9 mouse cellular contexts compared by ENCODE assay signal in genomic region chr11:98355732-98356299, GRCm38 (mm10). TPM values are rescaled to one million over a fixed set of nuclear protein-coding genes. Genes with fewer than 3 reads are reported as not detected.
DNase-seq lines count a peak whose midpoint lies in the region; ATAC-seq and TF ChIP-seq lines count a peak whose summit lies in the region.
"Had no signal": no experiment of that assay in that cellular context is flagged by ENCODE, and none has a peak within 500 bp of the region (broad histone marks: within the 10 kb centered on the region; RNA-seq: fewer than 3 reads in every experiment).

No protein-coding gene starts in this region.

- WGBS in forebrain, postnatal 0 days, result 12% methylated on average over 6 of the region's 6 CpGs
- WGBS in forebrain, embryonic 15.5 days, result 8% methylated on average over 6 of the region's 6 CpGs
- WGBS in neural tube, embryonic 11.5 days, result 13% methylated on average over 6 of the region's 6 CpGs

- no peak overlapping the region for H3K9ac ChIP-seq in forebrain, postnatal 0 days
- H3K9ac ChIP-seq in forebrain, embryonic 15.5 days (replicated peaks), result no peak overlapping the region
- no peak overlapping the region for H3K9ac ChIP-seq in neural tube, embryonic 11.5 days (ENCODE audit: low read length)
- H3K9ac ChIP-seq: liver, embryonic 15.5 days had no signal

- peak; percentile 44 for ATAC-seq in forebrain, postnatal 0 days
- no peak for ATAC-seq in forebrain, embryonic 15.5 days (replicated peaks)
- no peak for ATAC-seq in neural tube, embryonic 11.5 days (ENCODE audit: insufficient read depth, low FRiP score, low TSS enrichment)

- H3K4me3 ChIP-seq in forebrain, postnatal 0 days (ENCODE audit: low read depth, low read length), result no peak overlapping the region
- no peak overlapping the region for H3K4me3 ChIP-seq in forebrain, embryonic 15.5 days
- no peak overlapping the region for H3K4me3 ChIP-seq in neural tube, embryonic 11.5 days (ENCODE audit: low read depth, low read length)
- H3K4me3 ChIP-seq: liver, embryonic 15.5 days had no signal

- H3K36me3 ChIP-seq in forebrain, postnatal 0 days (ENCODE audit: insufficient read depth), result no peaks in the 10 kb centered on the region
- no peaks in the 10 kb centered on the region for H3K36me3 ChIP-seq in forebrain, embryonic 15.5 days
- H3K36me3 ChIP-seq in neural tube, embryonic 11.5 days (ENCODE audit: control insufficient read depth, insufficient read depth, low read length), result no peaks in the 10 kb centered on the region
- H3K36me3 ChIP-seq: liver, embryonic 15.5 days had no signal

- H3K27ac ChIP-seq in forebrain, postnatal 0 days (ENCODE audit: low read depth, low read length), result no peak overlapping the region; the same call in 1 of the 2 replicates
- no peak overlapping the region for H3K27ac ChIP-seq in forebrain, embryonic 15.5 days (replicated peaks)
- H3K27ac ChIP-seq in neural tube, embryonic 11.5 days (ENCODE audit: low read depth, low read length), result no peak overlapping the region

- peaks cover 15% of the 10 kb centered on the region; the same call in 1 of the 2 replicates for H3K4me1 ChIP-seq in forebrain, postnatal 0 days (ENCODE audit: insufficient read depth)
- H3K4me1 ChIP-seq in forebrain, embryonic 15.5 days, result peaks cover 28% of the 10 kb centered on the region
- H3K4me1 ChIP-seq in neural tube, embryonic 11.5 days (ENCODE audit: control insufficient read depth, insufficient read depth, low read length), result peaks cover 21% of the 10 kb centered on the region

- DNase-seq in forebrain, postnatal 0 days, result peak; percentile 84
- DNase-seq in 416B (ENCODE audit: low read depth) (peak; percentile 94), ZHBTc4 (ENCODE audit: low read depth, low spot score) (peak; percentile 90)
- peak; percentile 92 for DNase-seq in forelimb bud, embryonic 11.5 days (ENCODE audit: low read depth, low spot score)
- DNase-seq in kidney, postnatal 4 days, result peak; percentile 56 to 70
- peak; percentile 60 for DNase-seq in neural tube, embryonic 11.5 days (ENCODE audit: low spot score)
- DNase-seq in urinary bladder, adult 2 months (ENCODE audit: low spot score), result no peak

- no peak overlapping the region for H3K4me2 ChIP-seq in forebrain, postnatal 0 days (ENCODE audit: low read depth)
- no peak overlapping the region for H3K4me2 ChIP-seq in forebrain, embryonic 15.5 days (replicated peaks)
- H3K4me2 ChIP-seq in neural tube, embryonic 11.5 days (ENCODE audit: low read depth), result no peak overlapping the region

- H3K27me3 ChIP-seq in forebrain, postnatal 0 days (ENCODE audit: insufficient read depth, low read length), result peaks cover 4% of the 10 kb centered on the region
- peaks cover 13% of the 10 kb centered on the region for H3K27me3 ChIP-seq in forebrain, embryonic 15.5 days
- peaks cover 29% of the 10 kb centered on the region for H3K27me3 ChIP-seq in neural tube, embryonic 11.5 days (ENCODE audit: control insufficient read depth, insufficient read depth, low read length)

- H3K9me3 ChIP-seq in forebrain, postnatal 0 days (ENCODE audit: low read length), result no peaks in the 10 kb centered on the region
- no peaks in the 10 kb centered on the region for H3K9me3 ChIP-seq in forebrain, embryonic 15.5 days
- H3K9me3 ChIP-seq in neural tube, embryonic 11.5 days (ENCODE audit: control insufficient read depth, low read length), result no peaks in the 10 kb centered on the region
- H3K9me3 ChIP-seq: liver, embryonic 15.5 days had no signal

- peak; percentile 87 for TF ChIP-seq CTCF in forebrain, postnatal 0 days (IDR thresholded peaks at IDR 0.05; ENCODE audit: low read depth)

RNA-seq across cellular contexts. Expression of gene Stard3, which starts 2.4 kb away (rescaled TPM):
- 36.2 and 39.4 TPM in 2 replicates for total RNA-seq in forebrain, postnatal 0 days (2014; rRNA removed)
- 31.6 and 32.2 TPM in 2 replicates for polyA plus RNA-seq in forebrain, postnatal 0 days (2015; fragmentation: Nextera tagmentation; extraction: Ambion mirVana)
- 53.2 and 56.5 TPM in 2 replicates for polyA plus RNA-seq in forebrain, embryonic 15.5 days (2015; fragmentation: Nextera tagmentation; extraction: Ambion mirVana)
- 39.7 and 45.6 TPM in 2 replicates for polyA plus RNA-seq in neural tube, embryonic 11.5 days (2014; fragmentation: Nextera tagmentation; extraction: Ambion mirVana)
- 34.8 and 45.8 TPM in 2 replicates for polyA plus RNA-seq in urinary bladder, adult 2 months (2012; rRNA removed)

RNA-seq across cellular contexts. Expression of gene Ppp1r1b, which starts 7.6 kb away (rescaled TPM):
- total RNA-seq in forebrain, postnatal 0 days (2014; rRNA removed), result 19.4 and 32.5 TPM in 2 replicates
- 91.4 and 121 TPM in 2 replicates for polyA plus RNA-seq in forebrain, postnatal 0 days (2015; fragmentation: Nextera tagmentation; extraction: Ambion mirVana)
- 49.6 and 60.4 TPM in 2 replicates for polyA plus RNA-seq in forebrain, embryonic 15.5 days (2015; fragmentation: Nextera tagmentation; extraction: Ambion mirVana)
- 0.15 TPM in 1 of 2 replicates, not detected in the other for polyA plus RNA-seq in neural tube, embryonic 11.5 days (2014; fragmentation: Nextera tagmentation; extraction: Ambion mirVana)
- polyA plus RNA-seq in urinary bladder, adult 2 months (2012; rRNA removed), result 0.07 and 0.15 TPM in 2 replicates

RNA-seq across cellular contexts. Expression of gene Neurod2, which starts 26.4 kb away (rescaled TPM):
- 133 and 140 TPM in 2 replicates for total RNA-seq in forebrain, postnatal 0 days (2014; rRNA removed)
- polyA plus RNA-seq in forebrain, postnatal 0 days (2015; fragmentation: Nextera tagmentation; extraction: Ambion mirVana), result 74.9 and 77.3 TPM in 2 replicates
- 142 and 148 TPM in 2 replicates for polyA plus RNA-seq in forebrain, embryonic 15.5 days (2015; fragmentation: Nextera tagmentation; extraction: Ambion mirVana)
- 1.2 TPM in 2 replicates for polyA plus RNA-seq in neural tube, embryonic 11.5 days (2014; fragmentation: Nextera tagmentation; extraction: Ambion mirVana)
- polyA plus RNA-seq in urinary bladder, adult 2 months (2012; rRNA removed), result not detected in 2 replicates
- polyA plus RNA-seq: liver, embryonic 15.5 days had no signal

RNA-seq across cellular contexts. Expression of gene Tcap, which starts 27.8 kb away (rescaled TPM):
- total RNA-seq in forebrain, postnatal 0 days (2014; rRNA removed), result 0.23 TPM in 1 of 2 replicates, not detected in the other
- not detected in 2 replicates for polyA plus RNA-seq in forebrain, postnatal 0 days (2015; fragmentation: Nextera tagmentation; extraction: Ambion mirVana)
- polyA plus RNA-seq in forebrain, embryonic 15.5 days (2015; fragmentation: Nextera tagmentation; extraction: Ambion mirVana), result 0.18 and 0.20 TPM in 2 replicates
- 3.1 and 3.9 TPM in 2 replicates for polyA plus RNA-seq in neural tube, embryonic 11.5 days (2014; fragmentation: Nextera tagmentation; extraction: Ambion mirVana)
- polyA plus RNA-seq in urinary bladder, adult 2 months (2012; rRNA removed), result 7.0 and 9.0 TPM in 2 replicates

RNA-seq across cellular contexts. Expression of gene Pnmt, which starts 30.4 kb away (rescaled TPM):
- total RNA-seq in forebrain, postnatal 0 days (2014; rRNA removed), result 1.0 and 1.8 TPM in 2 replicates
- polyA plus RNA-seq in forebrain, postnatal 0 days (2015; fragmentation: Nextera tagmentation; extraction: Ambion mirVana), result 1.7 and 3.5 TPM in 2 replicates
- polyA plus RNA-seq in forebrain, embryonic 15.5 days (2015; fragmentation: Nextera tagmentation; extraction: Ambion mirVana), result 0.42 and 0.70 TPM in 2 replicates
- 0.40 and 0.91 TPM in 2 replicates for polyA plus RNA-seq in neural tube, embryonic 11.5 days (2014; fragmentation: Nextera tagmentation; extraction: Ambion mirVana)
- polyA plus RNA-seq in urinary bladder, adult 2 months (2012; rRNA removed), result 0.10 TPM in 1 of 2 replicates, not detected in the other
- polyA plus RNA-seq: liver, embryonic 15.5 days had no signal

Comparison
In these comparisons a context has a peak if more than half of its experiments do, and no peak if none do; other contexts are left out.
1. RNA of gene Ppp1r1b, which starts 7.6 kb away (polyA plus RNA-seq): 91.4 to 121 TPM in forebrain, postnatal 0 days and 49.6 to 60.4 TPM in forebrain, embryonic 15.5 days; 0.07 to 0.15 TPM in urinary bladder, adult 2 months and 0.15 TPM in neural tube, embryonic 11.5 days; every median in the first group is over 10 times any median in the second.
2. RNA of gene Neurod2, which starts 26.4 kb away (polyA plus RNA-seq): 142 to 148 TPM in forebrain, embryonic 15.5 days and 74.9 to 77.3 TPM in forebrain, postnatal 0 days; 1.2 TPM in neural tube, embryonic 11.5 days and not detected in urinary bladder, adult 2 months; every median in the first group is over 10 times any median in the second.